Mouse (Mus musculus) hindbrain, embryonic 14.5 days (tissue): ENCODE data around the gene Psmb6. TPM values are rescaled to one million over a fixed set of nuclear protein-coding genes. Genes with fewer than 3 reads are reported as not detected.
"Not testable (repeated sequence)": the region's sequence is repeated elsewhere in the genome, so short reads cannot be mapped to it uniquely, and the experiment has no call there.

Experiments
- ATAC-seq: fragments of 200-750 bp; cut with Nextera tagmentation; 2 replicates; pipeline ENCODE4 v1.8.0; 2017; ENCODE audit warnings: moderate number of reproducible peaks, mild to moderate bottlenecking, moderate TSS enrichment, moderate library complexity; ENCODE audit not compliant: low FRiP score
- DNase-seq: peaks from one replicate; pipeline ENCODE4 v3.0.0-alpha.2; 2015; ENCODE audit warnings: low spot score
- H3K27ac ChIP-seq: fragments of 300-500 bp; sonication (generic); 2 replicates; pipeline ENCODE4 v1.5.1; 2014; ENCODE audit warnings: mild to moderate bottlenecking, moderate library complexity
- H3K27me3 ChIP-seq: fragments of 300-500 bp; sonication (generic); 2 replicates; pipeline ENCODE4 v1.6.1; 2014; ENCODE audit warnings: mild to moderate bottlenecking, low read length, mixed read lengths; ENCODE audit not compliant: control insufficient read depth, insufficient read depth
- H3K36me3 ChIP-seq: fragments of 300-500 bp; sonication (generic); replicated peaks from 2 replicates; pipeline ENCODE4 v1.6.1; 2014; ENCODE audit not compliant: control insufficient read depth, insufficient read depth
- H3K4me1 ChIP-seq: fragments of 300-500 bp; sonication (generic); replicated peaks from 2 replicates; pipeline ENCODE4 v1.6.1; 2014; ENCODE audit warnings: antibody characterized with exemption, low read length, mixed read lengths; ENCODE audit not compliant: control insufficient read depth, insufficient read depth
- H3K4me2 ChIP-seq: fragments of 300-500 bp; sonication (generic); replicated peaks from 2 replicates; pipeline ENCODE4 v1.6.1; 2014; ENCODE audit warnings: mild to moderate bottlenecking, moderate library complexity
- H3K4me3 ChIP-seq: fragments of 300-500 bp; sonication (generic); replicated peaks from 2 replicates; pipeline ENCODE4 v1.5.1; 2014; ENCODE audit warnings: mild to moderate bottlenecking, low read length
- H3K9ac ChIP-seq: fragments of 300-500 bp; sonication (generic); 2 replicates; pipeline ENCODE4 v1.6.1; 2014
- H3K9me3 ChIP-seq: fragments of 300-500 bp; sonication (generic); 2 replicates; pipeline ENCODE4 v1.6.1; 2016; ENCODE audit warnings: low read length; ENCODE audit not compliant: control insufficient read depth
- WGBS: fragments of 180-500 bp; shearing (Covaris S2); extraction: QIAGEN DNeasy Blood & Tissue Kit; methylation state at CpG from one replicate; pipeline ENCODE4 v1.1.7; 2014; 5-methylcytosine and 5-hydroxymethylcytosine counted together
- polyA plus RNA-seq: library from polyadenylated mRNA; unstranded; fragments of >200 nt; fragmentation: Nextera tagmentation; extraction: Ambion mirVana; gene quantifications from 2 replicates; pipeline ENCODE4 v1.2.1, GENCODE M21; 2014

Gene Psmb6
- polyA plus RNA-seq, 1 experiment from 2014 or later = 789 TPM

GRCm38 (mm10) chr11:70561937-70562286 is 36.7 kb downstream of the Psmb6 start:
- H3K36me3 ChIP-seq = 0 out of 2 replicates have a peak, but pooled peaks cover 3% of the 10 kb centered on the region
- H3K27me3 ChIP-seq = no peaks in the 10 kb centered on the region
- ATAC-seq (no peak; the same call in 1 of the 2 replicates), DNase-seq (no peak)
- peak overlapping the region; percentile 97 for H3K4me3 ChIP-seq
- peak overlapping the region; percentile 69 for H3K4me2 ChIP-seq
- no peaks in the 10 kb centered on the region for H3K9me3 ChIP-seq
- H3K9ac ChIP-seq = peak overlapping the region; percentile 94
- peak overlapping the region; percentile 90 for H3K27ac ChIP-seq
- H3K4me1 ChIP-seq = peaks cover 30% of the 10 kb centered on the region
- 2% methylated on average over 2 of the region's 2 CpGs for WGBS

- Histone ChIP-seq H3K9ac (peak within 1 kb of the TSS; percentile 94), H3K4me2 (peak within 1 kb of the TSS; percentile 69), H3K27me3 (no peaks in the 10 kb centered on the region), H3K27ac (peak within 1 kb of the TSS; percentile 90), H3K4me1 (peaks cover 30% of the 10 kb centered on the region), H3K4me3 (peak within 1 kb of the TSS; percentile 97), H3K36me3 (0 out of 2 replicates have a peak, but pooled peaks cover 3% of the 10 kb centered on the region), H3K9me3 (no peaks in the 10 kb centered on the region)
- peak; percentile 95 for DNase-seq
- peak; percentile 92 for ATAC-seq
- under 1% methylated on average over 46 of the region's 57 CpGs for WGBS
These were observed 37.3 kb downstream of the Psmb6 start, which contains the start of gene Mink1 for GRCm38 (mm10) chr11:70562287-70562994. TSS of gene Mink1 (plus strand) at chr11:70562881.

GRCm38 (mm10) chr11:70562995-70563469 is 37.9 kb downstream of the Psmb6 start:
- H3K4me3 ChIP-seq = peak overlapping the region; percentile 97
- WGBS = 2% methylated on average over 11 of the region's 31 CpGs
- peaks cover 30% of the 10 kb centered on the region for H3K4me1 ChIP-seq
- no peaks in the 10 kb centered on the region for H3K9me3 ChIP-seq
- ATAC-seq = no peak; the same call in none of the 2 replicates
- 0 out of 2 replicates have a peak, but pooled peaks cover 5% of the 10 kb centered on the region for H3K36me3 ChIP-seq
- H3K4me2 ChIP-seq = peak overlapping the region; percentile 69
- no peak for DNase-seq
- H3K27me3 ChIP-seq = no peaks in the 10 kb centered on the region
- H3K27ac ChIP-seq = peak overlapping the region; percentile 90
- H3K9ac ChIP-seq = peak overlapping the region; percentile 94

- no peak for ATAC-seq
- Histone ChIP-seq H3K4me2 (peak overlapping the region; percentile 69), H3K4me1 (peaks cover 30% of the 10 kb centered on the region)
These were observed 38.5 kb downstream of the Psmb6 start for GRCm38 (mm10) chr11:70563470-70564275.

GRCm38 (mm10) chr11:70564276-70564873 is 39.2 kb downstream of the Psmb6 start:
- H3K9ac ChIP-seq = peak overlapping the region; percentile 94
- H3K36me3 ChIP-seq = 0 out of 2 replicates have a peak, but pooled peaks cover 10% of the 10 kb centered on the region
- peak overlapping the region; percentile 69 for H3K4me2 ChIP-seq
- H3K27ac ChIP-seq = no peak overlapping the region
- DNase-seq = no peak
- ATAC-seq = no peak
- peaks cover 30% of the 10 kb centered on the region for H3K4me1 ChIP-seq
- 52% methylated on average over 4 of the region's 4 CpGs for WGBS
- no peaks in the 10 kb centered on the region for H3K9me3 ChIP-seq
- peak overlapping the region; percentile 97 for H3K4me3 ChIP-seq
- H3K27me3 ChIP-seq = no peaks in the 10 kb centered on the region

More at GRCm38 (mm10) chr11:70563470-70564275, 38.5 kb downstream of the Psmb6 start:
- no peaks in the 10 kb centered on the region for H3K9me3 ChIP-seq
- WGBS = 2% methylated on average over 25 of the region's 25 CpGs
- H3K36me3 ChIP-seq = 0 out of 2 replicates have a peak, but pooled peaks cover 10% of the 10 kb centered on the region
- no peaks in the 10 kb centered on the region for H3K27me3 ChIP-seq
- H3K27ac ChIP-seq = no peak overlapping the region
- DNase-seq = peak; percentile 57
- peak overlapping the region; percentile 97 for H3K4me3 ChIP-seq
- peak overlapping the region; percentile 94 for H3K9ac ChIP-seq

- Histone ChIP-seq H3K9me3 (no peaks in the 10 kb centered on the region), H3K4me1 (peaks cover 30% of the 10 kb centered on the region), H3K27ac (no peak overlapping the region), H3K4me2 (no peak overlapping the region), H3K27me3 (no peaks in the 10 kb centered on the region), H3K36me3 (0 out of 2 replicates have a peak, but pooled peaks cover 10% of the 10 kb centered on the region), H3K4me3 (no peak overlapping the region), H3K9ac (no peak overlapping the region)
- ATAC-seq = no peak
- 60% methylated on average over 7 of the region's 7 CpGs for WGBS
- DNase-seq = no peak
These were observed 41.4 kb downstream of the Psmb6 start for GRCm38 (mm10) chr11:70566586-70566985.

- not testable (repeated sequence) for ATAC-seq
These were observed 45.4 kb downstream of the Psmb6 start for GRCm38 (mm10) chr11:70570614-70571013.

GRCm38 (mm10) chr11:70571641-70572040 is 46.5 kb downstream of the Psmb6 start:
- no peaks in the 10 kb centered on the region for H3K9me3 ChIP-seq
- 0 out of 2 replicates have a peak, but pooled peaks cover 7% of the 10 kb centered on the region for H3K36me3 ChIP-seq
- no peaks in the 10 kb centered on the region for H3K27me3 ChIP-seq
- 0 out of 2 replicates have a peak, but pooled peaks cover 8% of the 10 kb centered on the region for H3K4me1 ChIP-seq
- DNase-seq (no peak), ATAC-seq (no peak)
- WGBS = 100% methylated on average over 1 of the region's 1 CpGs
- H3K9ac ChIP-seq = no peak overlapping the region
- no peak overlapping the region for H3K4me3 ChIP-seq
- no peak overlapping the region for H3K4me2 ChIP-seq
- H3K27ac ChIP-seq = no peak overlapping the region

More at GRCm38 (mm10) chr11:70570614-70571013, 45.4 kb downstream of the Psmb6 start:
- H3K27me3 ChIP-seq, H3K9ac ChIP-seq, H3K9me3 ChIP-seq, H3K4me2 ChIP-seq, H3K27ac ChIP-seq, H3K4me3 ChIP-seq, DNase-seq: not testable (repeated sequence)
- 94% methylated on average over 1 of the region's 1 CpGs for whole genome bisulfite sequencing
- Histone ChIP-seq H3K36me3 (0 out of 2 replicates have a peak, but pooled peaks cover 10% of the 10 kb centered on the region), H3K4me1 (0 out of 2 replicates have a peak, but pooled peaks cover 17% of the 10 kb centered on the region)
